Mouse (Mus musculus) CH12.LX (cell line): Measurements from ENCODE around the gene Syp.

Experiments
- CTCF ChIP-seq, 2 experiments: IDR thresholded peaks in 1 of 2; conservative IDR thresholded peaks in 1 of 2; 2 replicates each; pipeline ENCODE4 v1.5.1; 2011 to 2012; ENCODE audit warnings: low read depth in 2 of 2, low read length in 2 of 2, improper control_type of control experiment in 1 of 2, inconsistent platforms in 1 of 2, mild to moderate bottlenecking in 1 of 2, moderate library complexity in 1 of 2
- EP300 ChIP-seq: IDR thresholded peaks from 2 replicates; pipeline ENCODE4 v1.6.1; 2011; ENCODE audit warnings: low read length, improper control_type of control experiment
- MAZ ChIP-seq: IDR thresholded peaks from 2 replicates; pipeline ENCODE4 v1.6.1; 2012; ENCODE audit warnings: low read depth, mild to moderate bottlenecking, inconsistent platforms, low read length, improper control_type of control experiment, moderate library complexity
- POLR2A ChIP-seq: IDR thresholded peaks from 2 replicates; pipeline ENCODE4 v1.6.1; 2011; ENCODE audit warnings: low read depth, mild to moderate bottlenecking, improper control_type of control experiment, low read length

- TF ChIP-seq CTCF (conservative IDR thresholded peaks at IDR 0.05 in 1 of 2, IDR thresholded peaks at IDR 0.05 in 1 of 2; ENCODE audit: low read depth in 2 of 2, low read length in 2 of 2) (no peak), MAZ (no peak), POLR2A (no peak), EP300 (no peak)
Measured at GRCm38 (mm10) chrX:7640785-7641184, 2.5 kb downstream of the Syp start.
